Mouse (Mus musculus) embryonic facial prominence, embryonic 15.5 days (tissue): ENCODE data around the gene Tex48. TPM values are rescaled to one million over a fixed set of nuclear protein-coding genes. Genes with fewer than 3 reads are reported as not detected.
A peak's percentile ranks its signal among the peaks of the same experiment; 100 is the strongest.

Experiments
- ATAC-seq: fragments of 200-750 bp; cut with Nextera tagmentation; 2 replicates; pipeline ENCODE4 v1.8.0; 2017; ENCODE audit warnings: low read depth, moderate TSS enrichment; ENCODE audit not compliant: insufficient number of reproducible peaks, low FRiP score, low TSS enrichment
- H3K27ac ChIP-seq: fragments of 300-500 bp; sonication (generic); replicated peaks from 2 replicates; pipeline ENCODE4 v1.5.1; 2015; ENCODE audit warnings: mild to moderate bottlenecking, inconsistent platforms
- H3K27me3 ChIP-seq: fragments of 300-500 bp; sonication (generic); 2 replicates; pipeline ENCODE4 v1.6.1; 2015; ENCODE audit warnings: inconsistent platforms
- H3K36me3 ChIP-seq: fragments of 300-500 bp; sonication (generic); 2 replicates; pipeline ENCODE4 v1.6.1; 2015; ENCODE audit warnings: mild to moderate bottlenecking, inconsistent platforms
- H3K4me1 ChIP-seq: fragments of 300-500 bp; sonication (generic); 2 replicates; pipeline ENCODE4 v1.6.1; 2015; ENCODE audit warnings: inconsistent platforms
- H3K4me2 ChIP-seq: fragments of 300-500 bp; sonication (generic); replicated peaks from 2 replicates; pipeline ENCODE4 v1.6.1; 2015; ENCODE audit warnings: mild to moderate bottlenecking, inconsistent platforms
- H3K4me3 ChIP-seq: fragments of 300-500 bp; sonication (generic); replicated peaks from 2 replicates; pipeline ENCODE4 v1.5.1; 2015; ENCODE audit warnings: mild to moderate bottlenecking, inconsistent platforms
- H3K9ac ChIP-seq: fragments of 300-500 bp; sonication (generic); 2 replicates; pipeline ENCODE4 v1.6.1; 2015; ENCODE audit warnings: inconsistent platforms
- H3K9me3 ChIP-seq: fragments of 300-500 bp; sonication (generic); replicated peaks from 2 replicates; pipeline ENCODE4 v1.6.1; 2016; ENCODE audit warnings: inconsistent platforms
- WGBS: fragments of 180-500 bp; shearing (Covaris S2); methylation state at CpG from one replicate; pipeline ENCODE4 v1.1.7; 2015; 5-methylcytosine and 5-hydroxymethylcytosine counted together
- polyA plus RNA-seq: library from polyadenylated mRNA; unstranded; fragments of >200 nt; fragmentation: Nextera tagmentation; extraction: Ambion mirVana; gene quantifications from 2 replicates; pipeline ENCODE4 v1.2.1, GENCODE M21; 2015

The Tex48 gene
- polyA plus RNA-seq, 1 experiment from 2014 or later, result not detected

GRCm38 (mm10) chr4:63567712-63568390 is 54.4 kb downstream of the Tex48 start:
- no peak for ATAC-seq
- 84% methylated on average over 10 of the region's 10 CpGs for WGBS
- H3K27me3 ChIP-seq, result no peaks in the 10 kb centered on the region

GRCm38 (mm10) chr4:63562742-63563141 is 59.5 kb downstream of the Tex48 start:
- Histone ChIP-seq H3K9ac (no peak overlapping the region), H3K4me3 (no peak overlapping the region), H3K4me2 (no peak overlapping the region), H3K9me3 (no peaks in the 10 kb centered on the region), H3K4me1 (peaks cover 28% of the 10 kb centered on the region), H3K27ac (no peak overlapping the region), H3K27me3 (no peaks in the 10 kb centered on the region), H3K36me3 (0 out of 2 replicates have a peak, but pooled peaks cover 9% of the 10 kb centered on the region)
- 87% methylated on average over 4 of the region's 4 CpGs for WGBS
- no peak for ATAC-seq

More at GRCm38 (mm10) chr4:63567712-63568390, 54.4 kb downstream of the Tex48 start:
- Histone ChIP-seq H3K9me3 (no peaks in the 10 kb centered on the region), H3K36me3 (peaks cover 9% of the 10 kb centered on the region; the same call in 1 of the 2 replicates), H3K4me2 (no peak overlapping the region), H3K4me3 (no peak overlapping the region), H3K9ac (no peak overlapping the region), H3K27ac (no peak overlapping the region), H3K4me1 (peaks cover 17% of the 10 kb centered on the region)

GRCm38 (mm10) chr4:63561861-63562675 is 60.2 kb downstream of the Tex48 start:
- Histone ChIP-seq H3K4me3 (no peak overlapping the region), H3K4me2 (no peak overlapping the region), H3K27me3 (no peaks in the 10 kb centered on the region), H3K9me3 (no peaks in the 10 kb centered on the region), H3K9ac (no peak overlapping the region), H3K27ac (no peak overlapping the region), H3K4me1 (peaks cover 35% of the 10 kb centered on the region), H3K36me3 (0 out of 2 replicates have a peak, but pooled peaks cover 9% of the 10 kb centered on the region)
- 72% methylated on average over 7 of the region's 7 CpGs for WGBS
- no peak for ATAC-seq

GRCm38 (mm10) chr4:63560079-63560478 is 62.1 kb downstream of the Tex48 start:
- Histone ChIP-seq H3K27me3 (no peaks in the 10 kb centered on the region), H3K4me1 (peaks cover 36% of the 10 kb centered on the region), H3K9ac (no peak overlapping the region), H3K4me2 (peak overlapping the region; percentile 19), H3K4me3 (no peak overlapping the region), H3K27ac (peak overlapping the region; percentile 80; the same call in 1 of the 2 replicates), H3K9me3 (no peaks in the 10 kb centered on the region), H3K36me3 (no peaks in the 10 kb centered on the region)
- WGBS, result 68% methylated on average over 8 of the region's 8 CpGs
- no peak for ATAC-seq

- peak overlapping the region; percentile 79 for H3K4me2 ChIP-seq
- 21% methylated on average over 9 of the region's 9 CpGs for WGBS
- peak overlapping the region; percentile 80 for H3K27ac ChIP-seq
- peak overlapping the region; percentile 68 for H3K4me3 ChIP-seq
- peak overlapping the region; percentile 12; the same call in 1 of the 2 replicates for H3K9ac ChIP-seq
- H3K9me3 ChIP-seq, result no peaks in the 10 kb centered on the region
- peaks cover 36% of the 10 kb centered on the region for H3K4me1 ChIP-seq
- H3K27me3 ChIP-seq, result no peaks in the 10 kb centered on the region
- no peaks in the 10 kb centered on the region for H3K36me3 ChIP-seq
- ATAC-seq, result no peak
These were observed 63.0 kb downstream of the Tex48 start for GRCm38 (mm10) chr4:63559127-63559697.

GRCm38 (mm10) chr4:63558407-63559081 is 63.7 kb downstream of the Tex48 start, which contains the start of gene Tmem268:
Tmem268 (plus strand) TSS chr4:63558781.
- under 1% methylated on average over 81 of the region's 81 CpGs for WGBS
- ATAC-seq, result peak; percentile 75
- peak within 1 kb of the TSS; percentile 68 for H3K4me3 ChIP-seq

GRCm38 (mm10) chr4:63557124-63558059 is 64.8 kb downstream of the Tex48 start:
- 34% methylated on average over 16 of the region's 16 CpGs for WGBS
- Histone ChIP-seq H3K27me3 (no peaks in the 10 kb centered on the region), H3K27ac (no peak overlapping the region), H3K4me2 (peak overlapping the region; percentile 79), H3K36me3 (peaks cover 7% of the 10 kb centered on the region), H3K4me3 (no peak overlapping the region; the same call in 1 of the 2 replicates), H3K9ac (no peak overlapping the region), H3K9me3 (no peaks in the 10 kb centered on the region), H3K4me1 (peaks cover 36% of the 10 kb centered on the region)
- ATAC-seq, result no peak

More at GRCm38 (mm10) chr4:63558407-63559081, 63.7 kb downstream of the Tex48 start, which contains the start of gene Tmem268:
- Histone ChIP-seq H3K9me3 (no peaks in the 10 kb centered on the region), H3K4me1 (peaks cover 36% of the 10 kb centered on the region), H3K36me3 (no peaks in the 10 kb centered on the region), H3K4me2 (peak within 1 kb of the TSS; percentile 79), H3K9ac (peak within 1 kb of the TSS; percentile 69), H3K27ac (peak within 1 kb of the TSS; percentile 80), H3K27me3 (no peaks in the 10 kb centered on the region)

Other genes starting within 250 kb of the Tex48 start
- 7.5 and 9.6 TPM in 2 replicates for gene Akna, start 219.1 kb downstream of the Tex48 start, polyA plus RNA-seq
- gene Whrn, start 126.4 kb downstream of the Tex48 start, polyA plus RNA-seq, result 4.9 and 5.2 TPM in 2 replicates
- 317 and 319 TPM in 2 replicates for gene Atp6v1g1, start 77.7 kb downstream of the Tex48 start, polyA plus RNA-seq
- 8.2 and 9.6 TPM in 2 replicates for gene Tmem268, start 63.6 kb downstream of the Tex48 start, polyA plus RNA-seq
- not detected in 2 replicates for gene Gm11213, start 17.2 kb downstream of the Tex48 start, polyA plus RNA-seq
- gene Gm11214, start 41.0 kb upstream of the Tex48 start, polyA plus RNA-seq, result not detected in 2 replicates
- gene Tnfsf15, start 122.7 kb upstream of the Tex48 start, polyA plus RNA-seq, result 0.09 and 0.11 TPM in 2 replicates
- not detected in 2 replicates for gene Tnfsf8, start 238.9 kb upstream of the Tex48 start, polyA plus RNA-seq